Mouse (Mus musculus) kidney, postnatal 0 days (tissue): ENCODE data around the gene Zfp330. TPM values are rescaled to one million over a fixed set of nuclear protein-coding genes. Genes with fewer than 3 reads are reported as not detected.

ENCODE experiments used
- ATAC-seq: fragments of 200-750 bp; cut with Nextera tagmentation; replicated peaks from 2 replicates; pipeline ENCODE4 v1.8.0; 2017; ENCODE audit warnings: low read depth, moderate number of reproducible peaks, moderate TSS enrichment, moderate library complexity; ENCODE audit not compliant: low FRiP score
- DNase-seq: peaks from one replicate; pipeline ENCODE4 v3.0.0-alpha.2; 2016; ENCODE audit warnings: low spot score
- H3K27ac ChIP-seq: fragments of 300-500 bp; sonication (generic); 2 replicates; pipeline ENCODE4 v1.5.1; 2014; ENCODE audit warnings: mild to moderate bottlenecking
- H3K27me3 ChIP-seq: fragments of 300-500 bp; sonication (generic); 2 replicates; pipeline ENCODE4 v1.6.1; 2014; ENCODE audit warnings: low read length, mixed read lengths; ENCODE audit not compliant: insufficient read depth
- H3K36me3 ChIP-seq: fragments of 300-500 bp; sonication (generic); 2 replicates; pipeline ENCODE4 v1.6.1; 2014; ENCODE audit warnings: low read length, mixed read lengths; ENCODE audit not compliant: insufficient read depth
- H3K4me1 ChIP-seq: fragments of 300-500 bp; sonication (generic); replicated peaks from 2 replicates; pipeline ENCODE4 v1.6.1; 2014; ENCODE audit warnings: antibody characterized with exemption, low read length, mixed read lengths; ENCODE audit not compliant: insufficient read depth
- H3K4me2 ChIP-seq: fragments of 300-500 bp; sonication (generic); 2 replicates; pipeline ENCODE4 v1.6.1; 2014; ENCODE audit warnings: mild to moderate bottlenecking, low read length, moderate library complexity, mixed read lengths
- H3K4me3 ChIP-seq: fragments of 300-500 bp; sonication (generic); replicated peaks from 2 replicates; pipeline ENCODE4 v1.5.1; 2014; ENCODE audit warnings: low read depth, low read length
- H3K9ac ChIP-seq: fragments of 300-500 bp; sonication (generic); 2 replicates; pipeline ENCODE4 v1.6.1; 2014; ENCODE audit warnings: low read depth, low read length
- H3K9me3 ChIP-seq: fragments of 300-500 bp; sonication (generic); replicated peaks from 2 replicates; pipeline ENCODE4 v1.6.1; 2016; ENCODE audit warnings: low read length, inconsistent platforms, mixed read lengths
- CTCF ChIP-seq: IDR thresholded peaks from 2 replicates; pipeline ENCODE4 v1.5.1; 2016; ENCODE audit warnings: antibody characterized with exemption, low read depth, mild to moderate bottlenecking, moderate library complexity
- WGBS: fragments of 180-500 bp; shearing (Covaris S2); extraction: QIAGEN DNeasy Blood & Tissue Kit; methylation state at CpG from one replicate; pipeline ENCODE4 v1.1.7; 2014; 5-methylcytosine and 5-hydroxymethylcytosine counted together
- polyA plus RNA-seq: library from polyadenylated mRNA; unstranded; fragments of >200 nt; fragmentation: Nextera tagmentation; extraction: Ambion mirVana; gene quantifications from 2 replicates; pipeline ENCODE4 v1.2.1, GENCODE M21; 2015

Gene Zfp330
- polyA plus RNA-seq = 63.3 and 66.5 TPM in 2 replicates

DNA sequence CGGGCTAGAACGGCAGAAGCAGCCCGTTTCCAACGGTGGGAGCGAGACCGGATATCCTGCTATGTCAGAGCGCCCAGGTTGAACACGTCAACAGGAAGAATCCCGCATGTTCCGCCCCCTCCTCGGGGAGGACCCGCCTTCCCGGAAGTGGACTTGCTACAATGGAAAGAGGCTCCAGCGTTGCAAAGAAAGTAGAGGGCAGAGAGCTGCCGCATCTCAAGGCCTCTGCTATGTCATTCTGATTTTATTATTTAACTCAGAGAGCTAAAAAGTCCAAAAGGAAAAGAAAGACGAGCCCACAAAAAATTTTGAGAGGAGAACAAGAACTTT is at the start of gene Zfp330:
Gene Zfp330 (minus strand): TSS at position 68 of the 330 bp plus-strand sequence.
- Histone ChIP-seq H3K9me3 (no peaks in the 10 kb centered on the region), H3K9ac (peak within 1 kb of the TSS; percentile 94), H3K27ac (peak within 1 kb of the TSS; percentile 88), H3K4me3 (peak within 1 kb of the TSS; percentile 90), H3K4me1 (peaks cover 12% of the 10 kb centered on the region; the same call in 1 of the 2 replicates), H3K27me3 (no peaks in the 10 kb centered on the region), H3K4me2 (peak within 1 kb of the TSS; percentile 88), H3K36me3 (peaks cover 19% of the 10 kb centered on the region)
- DNase-seq = peak; percentile 97
- 1% methylated on average over 16 of the region's 16 CpGs for WGBS
- peak; percentile 97 for ATAC-seq
- no peak for TF ChIP-seq CTCF

- Histone ChIP-seq H3K4me1 (0 out of 2 replicates have a peak, but pooled peaks cover 7% of the 10 kb centered on the region), H3K36me3 (no peaks in the 10 kb centered on the region), H3K4me3 (no peak overlapping the region), H3K4me2 (no peak overlapping the region), H3K9ac (no peak overlapping the region), H3K27me3 (no peaks in the 10 kb centered on the region), H3K27ac (no peak overlapping the region), H3K9me3 (no peaks in the 10 kb centered on the region)
- ATAC-seq (0 out of 2 replicates have a peak, but pooled peaks have one; percentile 11), DNase-seq (peak; percentile 65)
- no peak for TF ChIP-seq CTCF
- 10% methylated on average over 3 of the region's 3 CpGs for WGBS
Measured at GRCm38 (mm10) chr8:82777945-82778344, 4.0 kb upstream of the Zfp330 start.

DNA sequence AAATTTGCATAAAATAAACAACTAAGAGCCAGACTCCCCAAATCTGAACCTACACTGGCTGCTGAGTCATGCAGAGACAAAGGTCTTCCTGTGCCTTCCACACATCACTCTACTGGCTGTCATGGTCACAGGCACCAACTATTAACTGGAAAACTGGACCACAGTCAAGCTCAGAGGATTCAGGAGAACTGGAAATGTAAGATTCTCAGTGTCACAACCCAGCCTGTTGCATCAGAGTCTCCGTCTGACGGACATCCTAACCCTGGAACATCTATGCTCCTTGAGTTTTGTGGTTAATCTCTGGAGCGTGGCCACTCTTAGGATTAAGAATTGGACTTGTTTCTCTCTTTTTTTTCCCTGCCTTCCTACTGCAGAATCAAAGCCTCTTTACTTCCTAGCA is 3.4 kb upstream of the Zfp330 start:
- H3K4me1 ChIP-seq = peaks cover 12% of the 10 kb centered on the region; the same call in 1 of the 2 replicates
- no peak for TF ChIP-seq CTCF
- no peaks in the 10 kb centered on the region for H3K36me3 ChIP-seq
- no peak overlapping the region for H3K9ac ChIP-seq
- no peaks in the 10 kb centered on the region for H3K27me3 ChIP-seq
- ATAC-seq = no peak
- H3K4me2 ChIP-seq = no peak overlapping the region
- 66% methylated on average over 3 of the region's 3 CpGs for WGBS
- no peak overlapping the region for H3K27ac ChIP-seq
- no peak overlapping the region for H3K4me3 ChIP-seq
- no peak for DNase-seq
- H3K9me3 ChIP-seq = no peaks in the 10 kb centered on the region

- H3K4me2 ChIP-seq = peak overlapping the region; percentile 88
- H3K36me3 ChIP-seq = peaks cover 19% of the 10 kb centered on the region
- H3K27ac ChIP-seq = peak overlapping the region; percentile 88; the same call in 1 of the 2 replicates
- no peaks in the 10 kb centered on the region for H3K27me3 ChIP-seq
- ATAC-seq (peak; percentile 70), DNase-seq (peak; percentile 69)
- 15% methylated on average over 6 of the region's 6 CpGs for WGBS
- H3K9me3 ChIP-seq = no peaks in the 10 kb centered on the region
- peaks cover 12% of the 10 kb centered on the region; the same call in 1 of the 2 replicates for H3K4me1 ChIP-seq
- H3K9ac ChIP-seq = peak overlapping the region; percentile 94
- H3K4me3 ChIP-seq = peak overlapping the region; percentile 90
- TF ChIP-seq CTCF = no peak
Measured at GRCm38 (mm10) chr8:82774482-82774881, 522 bp upstream of the Zfp330 start.

- H3K4me2 ChIP-seq = peak overlapping the region; percentile 88
- H3K9ac ChIP-seq = peak overlapping the region; percentile 94
- DNase-seq = no peak
- WGBS = 4% methylated on average over 35 of the region's 35 CpGs
- no peaks in the 10 kb centered on the region for H3K9me3 ChIP-seq
- H3K36me3 ChIP-seq = peaks cover 23% of the 10 kb centered on the region
- peak; percentile 23; the same call in 1 of the 2 replicates for TF ChIP-seq CTCF
- peak overlapping the region; percentile 90 for H3K4me3 ChIP-seq
- ATAC-seq = peak; percentile 19
- H3K27ac ChIP-seq = peak overlapping the region; percentile 88
- no peaks in the 10 kb centered on the region for H3K27me3 ChIP-seq
- H3K4me1 ChIP-seq = peaks cover 12% of the 10 kb centered on the region; the same call in 1 of the 2 replicates
Measured at GRCm38 (mm10) chr8:82773332-82774092, 448 bp downstream of the Zfp330 start.

GRCm38 (mm10) chr8:82770886-82771285 is 3.1 kb downstream of the Zfp330 start:
- no peaks in the 10 kb centered on the region for H3K27me3 ChIP-seq
- DNase-seq (no peak), ATAC-seq (no peak)
- peaks cover 38% of the 10 kb centered on the region for H3K36me3 ChIP-seq
- no peak overlapping the region for H3K9ac ChIP-seq
- no peak overlapping the region for H3K4me2 ChIP-seq
- H3K4me3 ChIP-seq = no peak overlapping the region
- TF ChIP-seq CTCF = no peak
- H3K27ac ChIP-seq = no peak overlapping the region
- H3K9me3 ChIP-seq = no peaks in the 10 kb centered on the region
- peaks cover 12% of the 10 kb centered on the region; the same call in 1 of the 2 replicates for H3K4me1 ChIP-seq
- 95% methylated on average over 3 of the region's 3 CpGs for WGBS
